Mouse (Mus musculus) bone marrow macrophage, adult 2 months (primary cell): Measurements from ENCODE around the gene Cmtm7.
A peak's percentile ranks its signal among the peaks of the same experiment; 100 is the strongest.

Experiments
- CTCF ChIP-seq: IDR thresholded peaks from 2 replicates; pipeline ENCODE4 v1.5.1; 2012; ENCODE audit warnings: low read depth, mild to moderate bottlenecking, low read length, moderate library complexity
- POLR2A ChIP-seq: IDR thresholded peaks from 2 replicates; pipeline ENCODE4 v1.6.1; 2012; ENCODE audit warnings: mild to moderate bottlenecking, low read depth, low read length, borderline replicate concordance

GRCm38 (mm10) chr9:114815315-114815714 is 33.7 kb upstream of the Cmtm7 start:
- TF ChIP-seq CTCF (peak; percentile 29; the same call in 1 of the 2 replicates), POLR2A (no peak)
